Mouse (Mus musculus) granulocyte monocyte progenitor cell, adult 5-6 weeks (primary cell): ENCODE measurements around the gene Olfr740. TPM values are rescaled to one million over a fixed set of nuclear protein-coding genes. Genes with fewer than 3 reads are reported as not detected.

Source experiments
- ATAC-seq: replicated peaks from 2 replicates; pipeline ENCODE4 v1.8.0; 2016; ENCODE audit warnings: mild to moderate bottlenecking, moderate TSS enrichment, inconsistent platforms; ENCODE audit not compliant: poor library complexity, severe bottlenecking
- total RNA-seq, 2 experiments: library from RNA; stranded (forward) in 1 of 2; stranded (reverse) in 1 of 2; fragments of 200-712, 200-1000 nt in 1 of 2; fragments of >200 nt in 1 of 2; fragmentation: Nextera tagmentation in 1 of 2; gene quantifications; 2 replicates each; pipeline ENCODE4 v1.2.3; 2014 to 2017

Olfr740 gene
- total RNA-seq (2014; fragmentation: Nextera tagmentation): not detected in 2 replicates
- total RNA-seq (2017): not detected in 2 replicates

GRCm38 (mm10) chr14:50445245-50445644 is at the start of gene Olfr740:
Olfr740 (plus strand) TSS chr14:50445545.
- no peak for ATAC-seq

- ATAC-seq: no peak
Measured at GRCm38 (mm10) chr14:50407268-50407667, 38.1 kb upstream of the Olfr740 start, which contains the start of gene Olfr738. Olfr738 (plus strand) TSS chr14:50407568.

- no peak for ATAC-seq
Measured at GRCm38 (mm10) chr14:50418326-50418725, 27.0 kb upstream of the Olfr740 start, which contains the start of gene Olfr739. Olfr739 (plus strand) TSS chr14:50418626.

GRCm38 (mm10) chr14:50472438-50472837 is 27.1 kb downstream of the Olfr740 start, which contains the start of gene Olfr741:
Olfr741 (plus strand) TSS chr14:50472738.
- ATAC-seq: no peak

GRCm38 (mm10) chr14:50478406-50478805 is 33.1 kb downstream of the Olfr740 start:
- no peak for ATAC-seq

GRCm38 (mm10) chr14:50503300-50503699 is 58.0 kb downstream of the Olfr740 start, which contains the start of gene Olfr742:
Olfr742 (plus strand) TSS chr14:50503600.
- ATAC-seq: no peak

Other genes starting within 250 kb of the Olfr740 start
- gene Olfr731, start 203.7 kb upstream of the Olfr740 start, total RNA-seq (2014; fragmentation: Nextera tagmentation): not detected in 2 replicates
- not detected in 2 replicates for gene Olfr731, start 203.7 kb upstream of the Olfr740 start, total RNA-seq (2017)
- not detected in 2 replicates for gene Olfr732, start 161.3 kb upstream of the Olfr740 start, total RNA-seq (2014; fragmentation: Nextera tagmentation)
- gene Olfr732, start 161.3 kb upstream of the Olfr740 start, total RNA-seq (2017): not detected in 2 replicates
- gene Olfr733, start 144.0 kb upstream of the Olfr740 start, total RNA-seq (2014; fragmentation: Nextera tagmentation): not detected in 2 replicates
- gene Olfr733, start 144.0 kb upstream of the Olfr740 start, total RNA-seq (2017): not detected in 2 replicates
- not detected in 2 replicates for gene Olfr734, start 118.8 kb upstream of the Olfr740 start, total RNA-seq (2014; fragmentation: Nextera tagmentation)
- not detected in 2 replicates for gene Olfr734, start 118.8 kb upstream of the Olfr740 start, total RNA-seq (2017)
- not detected in 2 replicates for gene Olfr735, start 96.7 kb upstream of the Olfr740 start, total RNA-seq (2014; fragmentation: Nextera tagmentation)
- gene Olfr735, start 96.7 kb upstream of the Olfr740 start, total RNA-seq (2017): not detected in 2 replicates
- not detected in 2 replicates for gene Tlr11, start 87.6 kb upstream of the Olfr740 start, total RNA-seq (2014; fragmentation: Nextera tagmentation)
- not detected in 2 replicates for gene Tlr11, start 87.6 kb upstream of the Olfr740 start, total RNA-seq (2017)
- gene Olfr736, start 64.4 kb upstream of the Olfr740 start, total RNA-seq (2014; fragmentation: Nextera tagmentation): not detected in 2 replicates
- not detected in 2 replicates for gene Olfr736, start 64.4 kb upstream of the Olfr740 start, total RNA-seq (2017)
- gene Olfr738, start 38.0 kb upstream of the Olfr740 start, total RNA-seq (2014; fragmentation: Nextera tagmentation): not detected in 2 replicates
- not detected in 2 replicates for gene Olfr738, start 38.0 kb upstream of the Olfr740 start, total RNA-seq (2017)
- not detected in 2 replicates for gene Olfr739, start 26.9 kb upstream of the Olfr740 start, total RNA-seq (2014; fragmentation: Nextera tagmentation)
- not detected in 2 replicates for gene Olfr739, start 26.9 kb upstream of the Olfr740 start, total RNA-seq (2017)
- not detected in 2 replicates for gene Olfr741, start 27.2 kb downstream of the Olfr740 start, total RNA-seq (2014; fragmentation: Nextera tagmentation)
- gene Olfr741, start 27.2 kb downstream of the Olfr740 start, total RNA-seq (2017): not detected in 2 replicates
- gene Olfr742, start 58.1 kb downstream of the Olfr740 start, total RNA-seq (2014; fragmentation: Nextera tagmentation): not detected in 2 replicates
- gene Olfr742, start 58.1 kb downstream of the Olfr740 start, total RNA-seq (2017): not detected in 2 replicates
- not detected in 2 replicates for gene Olfr743, start 76.3 kb downstream of the Olfr740 start, total RNA-seq (2014; fragmentation: Nextera tagmentation)
- not detected in 2 replicates for gene Olfr743, start 76.3 kb downstream of the Olfr740 start, total RNA-seq (2017)
- gene Olfr744, start 169.3 kb downstream of the Olfr740 start, total RNA-seq (2014; fragmentation: Nextera tagmentation): not detected in 2 replicates
- gene Olfr744, start 169.3 kb downstream of the Olfr740 start, total RNA-seq (2017): not detected in 2 replicates
- gene Olfr745, start 193.8 kb downstream of the Olfr740 start, total RNA-seq (2014; fragmentation: Nextera tagmentation): not detected in 2 replicates
- gene Olfr745, start 193.8 kb downstream of the Olfr740 start, total RNA-seq (2017): not detected in 2 replicates
- gene Olfr746, start 201.5 kb downstream of the Olfr740 start, total RNA-seq (2014; fragmentation: Nextera tagmentation): not detected in 2 replicates
- gene Olfr746, start 201.5 kb downstream of the Olfr740 start, total RNA-seq (2017): not detected in 2 replicates
- gene Olfr747, start 247.7 kb downstream of the Olfr740 start, total RNA-seq (2014; fragmentation: Nextera tagmentation): not detected in 2 replicates
- gene Olfr747, start 247.7 kb downstream of the Olfr740 start, total RNA-seq (2017): not detected in 2 replicates